Mouse (Mus musculus): ENCODE measurements at regions not wholly inside any gene's neighbourhood (a gene's known extent, or its start where the extent isn't known, plus 50 kb on each side); places are given as distances from the start of the nearest gene placed in this dataset.
A peak's percentile ranks its signal among the peaks of the same experiment; 100 is the strongest.
"Not testable (repeated sequence)": the region's sequence is repeated elsewhere in the genome, so short reads cannot be mapped to it uniquely, and the experiment has no call there.

DNA sequence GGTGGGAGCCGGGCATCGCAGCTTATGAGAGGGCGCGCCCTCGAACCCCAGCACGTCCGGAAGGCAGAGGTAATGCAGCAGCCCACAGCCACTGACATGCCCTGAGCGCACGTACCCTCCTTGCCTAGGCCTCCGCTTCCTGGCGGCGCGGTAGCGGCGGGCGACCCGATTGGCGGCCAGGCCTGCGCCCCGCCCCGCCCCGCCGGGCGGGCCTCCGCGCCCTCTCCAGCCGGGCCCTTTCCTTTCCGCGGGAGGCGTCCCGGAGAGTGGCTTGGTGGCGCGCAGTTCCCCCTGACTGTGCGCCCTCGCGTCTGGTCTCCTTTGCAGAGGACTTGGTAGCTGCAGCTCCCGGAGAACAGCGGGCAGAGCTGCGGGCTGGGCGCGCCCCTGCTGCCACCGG, 461.1 kb downstream of the Gm21863 start:
- not testable (repeated sequence) for H3K9me3 ChIP-seq; H3K36me3 ChIP-seq; H3K27ac ChIP-seq; H3K9ac ChIP-seq; H3K27me3 ChIP-seq (replicated peaks); H3K4me1 ChIP-seq; ATAC-seq (ENCODE audit: insufficient read depth, low FRiP score, low read depth)
- 7% methylated on average over 30 of the region's 42 CpGs for WGBS
- Histone ChIP-seq H3K4me3 (replicated peaks) (peak overlapping the region; percentile 14; the same call in 1 of the 2 replicates), H3K4me2 (peak overlapping the region; percentile 25)

DNA sequence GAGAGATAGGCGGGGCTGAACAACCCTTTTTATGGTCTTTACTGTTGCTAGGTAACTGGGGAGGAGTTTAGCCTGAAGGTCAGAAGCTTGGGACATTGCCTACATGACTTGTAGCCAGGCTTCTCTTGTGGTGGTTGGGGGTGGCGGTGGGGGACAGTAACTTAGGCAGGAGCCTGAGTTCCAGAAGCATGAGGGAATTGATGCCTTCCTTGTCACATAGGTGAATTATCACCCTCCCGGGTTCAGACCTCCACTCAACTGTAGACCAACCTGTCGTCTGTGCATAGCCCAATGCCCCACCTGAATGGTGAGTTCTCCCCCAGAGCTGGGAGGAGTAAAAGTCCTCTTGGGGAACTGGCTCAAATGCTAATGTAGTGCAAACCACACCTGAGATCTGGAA, 472.1 kb downstream of the Gm21863 start:
- not testable (repeated sequence) for H3K4me1 ChIP-seq; H3K36me3 ChIP-seq; H3K27ac ChIP-seq; H3K9ac ChIP-seq; H3K4me3 ChIP-seq (replicated peaks); H3K9me3 ChIP-seq; ATAC-seq (ENCODE audit: insufficient read depth, low FRiP score, low read depth); H3K27me3 ChIP-seq (replicated peaks); H3K4me2 ChIP-seq
- WGBS = 86% methylated on average over 3 of the region's 4 CpGs

- ATAC-seq (ENCODE audit: insufficient read depth, low FRiP score, low read depth); H3K4me3 ChIP-seq (replicated peaks); H3K4me2 ChIP-seq; H3K9ac ChIP-seq; H3K9me3 ChIP-seq; H3K27ac ChIP-seq; H3K4me1 ChIP-seq; H3K27me3 ChIP-seq (replicated peaks); H3K36me3 ChIP-seq: not testable (repeated sequence)
- WGBS = 32% methylated on average over 1 of the region's 1 CpGs
Measured at GRCm38 (mm10) chr12:20464585-20464984, 510.3 kb downstream of the Gm21863 start.

All from stomach, embryonic 15.5 days (tissue).